Mouse (Mus musculus) lung, postnatal 14 days (tissue): ENCODE data around the gene Bicral.
A peak's percentile ranks its signal among the peaks of the same experiment; 100 is the strongest.
"Not testable (repeated sequence)": the region's sequence is repeated elsewhere in the genome, so short reads cannot be mapped to it uniquely, and the experiment has no call there.

Experiments used
- DNase-seq: peaks from one replicate; pipeline ENCODE4 v3.0.0; 2021

Gene Bicral

GRCm38 (mm10) chr17:46792963-46793362 lies 65.3 kb downstream of the Bicral start:
- DNase-seq = no peak

- DNase-seq = not testable (repeated sequence)
These were observed 70.3 kb downstream of the Bicral start for GRCm38 (mm10) chr17:46787974-46788373.

GRCm38 (mm10) chr17:46786952-46787351 lies 71.3 kb downstream of the Bicral start:
- no peak for DNase-seq

GRCm38 (mm10) chr17:46783222-46783565 lies 75.1 kb downstream of the Bicral start:
- DNase-seq = no peak

GRCm38 (mm10) chr17:46782341-46783221 lies 75.7 kb downstream of the Bicral start, which contains the start of gene Rpl7l1:
Gene Rpl7l1, minus strand, starts transcription at chr17:46782672.
- DNase-seq = peak; percentile 93

- DNase-seq = no peak
These were observed 76.4 kb downstream of the Bicral start for GRCm38 (mm10) chr17:46781876-46782275.

- DNase-seq = no peak
These were observed 82.2 kb downstream of the Bicral start for GRCm38 (mm10) chr17:46776087-46776486.

GRCm38 (mm10) chr17:46775070-46775469 lies 83.2 kb downstream of the Bicral start:
- DNase-seq = no peak

GRCm38 (mm10) chr17:46774131-46774472 lies 84.2 kb downstream of the Bicral start:
- no peak for DNase-seq

- DNase-seq = no peak
These were observed 84.8 kb downstream of the Bicral start for GRCm38 (mm10) chr17:46773278-46774130.

- peak; percentile 83 for DNase-seq
These were observed 85.6 kb downstream of the Bicral start, which contains the start of gene 2310039H08Rik for GRCm38 (mm10) chr17:46772404-46773277. Gene 2310039H08Rik, plus strand, starts transcription at chr17:46772635.

- DNase-seq = no peak
These were observed 86.3 kb downstream of the Bicral start for GRCm38 (mm10) chr17:46772038-46772403.

GRCm38 (mm10) chr17:46771616-46772015 lies 86.7 kb downstream of the Bicral start:
- no peak for DNase-seq

- no peak for DNase-seq
These were observed 87.3 kb downstream of the Bicral start for GRCm38 (mm10) chr17:46771025-46771424.

- no peak for DNase-seq
These were observed 87.7 kb downstream of the Bicral start for GRCm38 (mm10) chr17:46770546-46770945.

GRCm38 (mm10) chr17:46767868-46768267 lies 90.4 kb downstream of the Bicral start:
- DNase-seq = peak; percentile 61

- DNase-seq = not testable (repeated sequence)
These were observed 93.4 kb downstream of the Bicral start for GRCm38 (mm10) chr17:46764916-46765315.

- DNase-seq = no peak
These were observed 94.7 kb downstream of the Bicral start, which contains the start of gene Ptcra for GRCm38 (mm10) chr17:46763544-46763943. Gene Ptcra, minus strand, starts transcription at chr17:46763712.

GRCm38 (mm10) chr17:46758753-46759152 lies 99.5 kb downstream of the Bicral start:
- no peak for DNase-seq

- DNase-seq = peak; percentile 97
These were observed 106.3 kb downstream of the Bicral start, which contains the start of gene Cnpy3 for GRCm38 (mm10) chr17:46751794-46752556. Gene Cnpy3, minus strand, starts transcription at chr17:46752214.

GRCm38 (mm10) chr17:46751056-46751793 lies 107.1 kb downstream of the Bicral start:
- no peak for DNase-seq
